Mouse (Mus musculus) forebrain, postnatal 0 days (tissue): Measurements from ENCODE around the gene Plcb1. TPM values are rescaled to one million over a fixed set of nuclear protein-coding genes. Genes with fewer than 3 reads are reported as not detected.
A peak's percentile ranks its signal among the peaks of the same experiment; 100 is the strongest.

Experiments
- ATAC-seq: fragments of 200-750 bp; cut with Nextera tagmentation; 2 replicates; pipeline ENCODE4 v1.8.0; 2017; ENCODE audit warnings: mild to moderate bottlenecking, moderate library complexity
- DNase-seq: peaks from one replicate; pipeline ENCODE4 v3.0.0-alpha.2; 2015
- H3K27ac ChIP-seq: fragments of 300-500 bp; sonication (generic); 2 replicates; pipeline ENCODE4 v1.5.1; 2014; ENCODE audit warnings: low read depth, mild to moderate bottlenecking, antibody characterized with exemption, low read length, moderate library complexity, mixed read lengths
- H3K27me3 ChIP-seq: fragments of 300-500 bp; sonication (generic); 2 replicates; pipeline ENCODE4 v1.6.1; 2014; ENCODE audit warnings: mild to moderate bottlenecking, low read length, mixed read lengths; ENCODE audit not compliant: insufficient read depth
- H3K36me3 ChIP-seq: fragments of 300-500 bp; sonication (generic); 2 replicates; pipeline ENCODE4 v1.6.1; 2014; ENCODE audit warnings: mild to moderate bottlenecking, moderate library complexity; ENCODE audit not compliant: insufficient read depth
- H3K4me1 ChIP-seq: fragments of 300-500 bp; sonication (generic); 2 replicates; pipeline ENCODE4 v1.6.1; 2014; ENCODE audit warnings: antibody characterized with exemption; ENCODE audit not compliant: insufficient read depth
- H3K4me2 ChIP-seq: fragments of 300-500 bp; sonication (generic); 2 replicates; pipeline ENCODE4 v1.6.1; 2014; ENCODE audit warnings: low read depth, mild to moderate bottlenecking, moderate library complexity
- H3K4me3 ChIP-seq: fragments of 300-500 bp; sonication (generic); 2 replicates; pipeline ENCODE4 v1.5.1; 2014; ENCODE audit warnings: low read depth, low read length, mixed read lengths
- H3K9ac ChIP-seq: fragments of 300-500 bp; sonication (generic); 2 replicates; pipeline ENCODE4 v1.6.1; 2014; ENCODE audit warnings: mild to moderate bottlenecking
- H3K9me3 ChIP-seq: fragments of 300-500 bp; sonication (generic); 2 replicates; pipeline ENCODE4 v1.6.1; 2016; ENCODE audit warnings: low read length
- CTCF ChIP-seq: sonication (generic); IDR thresholded peaks from 2 replicates; pipeline ENCODE4 v1.5.1; 2016; ENCODE audit warnings: antibody characterized with exemption, control low read depth, low read depth
- WGBS: fragments of 180-500 bp; shearing (Covaris S2); extraction: QIAGEN DNeasy Blood & Tissue Kit; methylation state at CpG from one replicate; pipeline ENCODE4 v1.1.7; 2014; 5-methylcytosine and 5-hydroxymethylcytosine counted together
- polyA plus RNA-seq: library from polyadenylated mRNA; unstranded; fragments of >200 nt; fragmentation: Nextera tagmentation; extraction: Ambion mirVana; gene quantifications from 2 replicates; pipeline ENCODE4 v1.2.1, GENCODE M21; 2015
- total RNA-seq: library from RNA; depleted of rRNA; stranded (reverse); fragments of >200 nt; gene quantifications from 2 replicates; pipeline ENCODE4 v1.2.3, GENCODE M21; 2014

Plcb1 gene
- total and polyA plus RNA-seq, 2 experiments from 2014 or later = 37.7 to 61.8 TPM

DNA sequence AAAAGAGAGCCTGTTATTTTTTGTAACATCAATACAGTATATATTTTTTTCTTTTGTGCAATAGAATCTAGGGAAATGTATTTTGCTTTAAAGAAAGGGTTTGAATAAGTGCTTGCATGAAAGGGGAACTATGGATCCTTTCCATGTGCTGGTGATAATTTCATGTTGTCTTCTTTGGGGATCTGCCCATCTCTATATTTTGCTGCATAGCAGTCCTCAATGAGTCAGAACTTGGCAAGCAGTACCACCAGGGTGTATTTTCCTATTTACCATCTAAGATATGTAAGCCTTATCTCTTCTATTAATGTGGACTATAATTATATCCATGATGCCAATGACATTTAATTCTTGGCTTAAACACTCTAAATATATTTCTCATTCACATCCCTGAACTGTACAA lies 5.6 kb upstream of the Plcb1 start:
- ATAC-seq (no peak), DNase-seq (peak; percentile 11)
- H3K27me3 ChIP-seq = no peaks in the 10 kb centered on the region
- H3K4me1 ChIP-seq = no peaks in the 10 kb centered on the region
- H3K36me3 ChIP-seq = no peaks in the 10 kb centered on the region
- TF ChIP-seq CTCF = no peak
- no peak overlapping the region for H3K4me2 ChIP-seq
- no peak overlapping the region for H3K9ac ChIP-seq
- no peak overlapping the region for H3K27ac ChIP-seq
- no peak overlapping the region for H3K4me3 ChIP-seq
- H3K9me3 ChIP-seq = no peaks in the 10 kb centered on the region

DNA sequence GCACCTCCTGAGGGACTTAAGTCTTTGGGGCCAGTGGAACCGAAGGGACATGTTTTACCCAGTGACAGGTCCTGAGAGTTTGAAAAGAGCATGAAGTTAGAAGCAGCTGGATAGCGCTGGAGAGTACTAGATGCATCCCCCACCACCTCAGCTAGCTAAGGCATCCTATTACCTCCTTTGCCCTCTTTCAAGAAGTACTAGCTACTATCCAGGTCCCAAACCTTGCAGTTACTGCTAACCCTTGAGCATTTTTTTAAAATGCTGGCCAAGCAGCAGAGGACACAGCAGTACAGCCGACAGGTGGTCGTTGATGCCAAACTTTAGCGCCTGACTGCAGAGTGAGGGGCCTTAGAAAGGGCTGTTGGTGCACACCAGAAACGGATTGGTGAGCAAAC lies 986 bp downstream of the Plcb1 start:
- peak overlapping the region; percentile 84 for H3K9ac ChIP-seq
- no peaks in the 10 kb centered on the region for H3K9me3 ChIP-seq
- TF ChIP-seq CTCF = no peak
- DNase-seq = no peak
- H3K4me3 ChIP-seq = peak overlapping the region; percentile 81
- H3K4me2 ChIP-seq = peak overlapping the region; percentile 87
- no peaks in the 10 kb centered on the region for H3K36me3 ChIP-seq
- no peak for ATAC-seq
- H3K27ac ChIP-seq = peak overlapping the region; percentile 80; the same call in 1 of the 2 replicates
- H3K4me1 ChIP-seq = peaks cover 4% of the 10 kb centered on the region; the same call in 1 of the 2 replicates
- no peaks in the 10 kb centered on the region for H3K27me3 ChIP-seq
- WGBS = 5% methylated on average over 6 of the region's 6 CpGs

DNA sequence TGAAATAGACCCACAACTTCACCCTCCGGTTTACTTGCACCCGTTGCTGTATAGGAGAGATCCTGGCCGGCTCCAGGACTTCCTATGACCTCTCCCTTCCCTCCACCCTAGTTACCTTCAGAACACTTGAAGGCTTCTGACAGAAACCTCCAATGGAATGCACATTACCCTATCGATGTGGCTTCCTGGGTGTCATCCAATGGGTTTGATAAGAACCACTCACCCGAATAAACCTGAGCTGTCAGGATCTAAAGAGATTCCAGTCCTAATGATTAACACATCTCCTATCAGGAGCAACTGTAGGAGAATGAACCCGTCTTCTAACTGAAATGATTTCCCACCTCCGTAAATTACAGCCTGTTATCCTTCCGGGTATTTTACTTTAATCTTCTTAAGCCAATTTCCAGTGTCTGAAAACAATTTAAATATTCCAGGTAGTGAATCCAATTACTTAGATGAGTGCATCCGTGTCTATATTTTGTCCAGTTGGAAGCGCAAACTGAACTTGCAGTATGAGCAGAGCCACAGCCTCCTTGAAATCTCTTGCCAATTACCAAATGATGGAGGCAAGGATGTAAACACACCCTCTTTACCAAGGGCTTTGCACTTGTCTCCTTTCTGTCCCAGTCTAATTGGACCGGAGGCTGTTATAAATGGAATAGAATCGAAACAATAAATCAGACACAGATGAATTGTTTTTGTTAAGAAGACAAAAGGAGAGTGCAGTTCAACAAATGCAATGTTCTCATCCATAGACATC lies 1.6 kb downstream of the Plcb1 start:
- Histone ChIP-seq H3K27ac (no peak overlapping the region), H3K4me1 (peaks cover 4% of the 10 kb centered on the region; the same call in 1 of the 2 replicates), H3K9me3 (no peaks in the 10 kb centered on the region), H3K4me3 (peak overlapping the region; percentile 81), H3K27me3 (no peaks in the 10 kb centered on the region), H3K36me3 (no peaks in the 10 kb centered on the region), H3K4me2 (peak overlapping the region; percentile 87), H3K9ac (peak overlapping the region; percentile 84)
- DNase-seq (peak; percentile 25), ATAC-seq (no peak)
- WGBS = 22% methylated on average over 12 of the region's 12 CpGs
- no peak for TF ChIP-seq CTCF

DNA sequence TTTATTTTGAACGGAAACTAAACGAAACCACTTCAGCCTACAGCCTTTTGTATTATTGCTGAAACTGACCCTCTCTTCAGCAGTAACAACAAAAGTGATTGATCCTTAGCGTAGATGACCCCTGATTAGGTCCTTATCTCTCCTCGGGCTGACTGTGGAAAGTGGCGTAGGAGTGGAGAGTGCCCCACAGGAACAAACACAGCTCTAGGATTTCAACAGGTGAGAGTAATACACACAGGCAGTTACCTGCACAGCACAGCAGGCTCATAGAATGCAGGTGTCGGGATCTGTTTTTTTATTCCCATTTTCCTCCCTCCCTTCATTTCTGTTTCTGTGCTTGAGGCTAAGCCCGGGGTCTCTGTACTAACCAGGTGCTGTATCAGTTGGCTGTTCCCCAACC lies 7.1 kb downstream of the Plcb1 start:
- Histone ChIP-seq H3K27me3 (no peaks in the 10 kb centered on the region), H3K9ac (no peak overlapping the region), H3K36me3 (no peaks in the 10 kb centered on the region), H3K9me3 (no peaks in the 10 kb centered on the region), H3K4me3 (no peak overlapping the region), H3K27ac (no peak overlapping the region), H3K4me1 (peaks cover 4% of the 10 kb centered on the region; the same call in 1 of the 2 replicates), H3K4me2 (no peak overlapping the region)
- TF ChIP-seq CTCF = no peak
- ATAC-seq (no peak), DNase-seq (no peak)
- WGBS = 87% methylated on average over 7 of the region's 7 CpGs

DNA sequence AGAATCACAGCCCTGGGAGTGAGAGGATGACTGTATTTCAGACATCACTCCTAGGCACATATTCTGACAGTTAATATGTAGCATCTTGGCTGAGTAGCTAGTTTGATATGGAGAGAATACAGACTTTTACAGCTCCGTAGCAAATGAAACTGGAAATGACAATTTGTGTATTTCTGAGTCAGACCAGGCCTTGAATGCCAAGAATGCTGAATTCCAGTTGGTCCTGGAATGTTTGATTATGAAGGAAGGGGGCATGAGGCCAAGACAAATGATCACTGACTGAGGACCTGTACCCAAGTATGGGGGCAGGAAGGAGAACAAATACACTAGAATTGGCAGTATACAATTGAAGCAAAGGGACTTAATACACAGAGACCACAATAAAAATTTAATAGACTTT lies 14.4 kb downstream of the Plcb1 start:
- Histone ChIP-seq H3K4me2 (no peak overlapping the region), H3K4me1 (no peaks in the 10 kb centered on the region), H3K36me3 (no peaks in the 10 kb centered on the region), H3K9ac (no peak overlapping the region), H3K27me3 (no peaks in the 10 kb centered on the region), H3K9me3 (no peaks in the 10 kb centered on the region), H3K4me3 (no peak overlapping the region), H3K27ac (no peak overlapping the region)
- DNase-seq (no peak), ATAC-seq (no peak)
- TF ChIP-seq CTCF = no peak
- WGBS = 43% methylated on average over 1 of the region's 1 CpGs

DNA sequence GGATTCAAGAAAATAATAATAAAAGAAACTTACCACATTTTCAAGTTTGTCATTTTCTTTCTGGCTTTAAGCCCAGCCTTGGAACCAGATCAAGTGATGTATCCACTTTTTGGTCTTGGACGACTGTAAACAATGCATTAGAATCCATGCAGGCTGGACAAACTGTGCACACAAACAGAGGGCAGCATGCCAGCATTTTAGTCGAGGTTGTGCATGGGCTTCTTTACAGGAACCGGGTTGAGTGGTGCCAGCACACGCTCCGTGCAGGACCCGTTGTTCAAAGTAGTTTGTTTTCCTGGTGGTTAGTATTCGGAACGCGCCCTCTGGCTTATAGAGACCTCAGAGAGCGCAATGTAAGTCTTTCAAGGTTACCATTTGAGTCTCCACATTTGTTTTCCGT lies 30.5 kb downstream of the Plcb1 start:
- H3K4me3 ChIP-seq = no peak overlapping the region
- no peak overlapping the region for H3K9ac ChIP-seq
- H3K4me1 ChIP-seq = peaks cover 8% of the 10 kb centered on the region; the same call in 1 of the 2 replicates
- DNase-seq = peak; percentile 5
- H3K4me2 ChIP-seq = no peak overlapping the region
- TF ChIP-seq CTCF = no peak
- WGBS = 47% methylated on average over 11 of the region's 11 CpGs
- no peaks in the 10 kb centered on the region for H3K27me3 ChIP-seq
- H3K27ac ChIP-seq = no peak overlapping the region
- no peaks in the 10 kb centered on the region for H3K36me3 ChIP-seq
- H3K9me3 ChIP-seq = no peaks in the 10 kb centered on the region
- ATAC-seq = no peak

DNA sequence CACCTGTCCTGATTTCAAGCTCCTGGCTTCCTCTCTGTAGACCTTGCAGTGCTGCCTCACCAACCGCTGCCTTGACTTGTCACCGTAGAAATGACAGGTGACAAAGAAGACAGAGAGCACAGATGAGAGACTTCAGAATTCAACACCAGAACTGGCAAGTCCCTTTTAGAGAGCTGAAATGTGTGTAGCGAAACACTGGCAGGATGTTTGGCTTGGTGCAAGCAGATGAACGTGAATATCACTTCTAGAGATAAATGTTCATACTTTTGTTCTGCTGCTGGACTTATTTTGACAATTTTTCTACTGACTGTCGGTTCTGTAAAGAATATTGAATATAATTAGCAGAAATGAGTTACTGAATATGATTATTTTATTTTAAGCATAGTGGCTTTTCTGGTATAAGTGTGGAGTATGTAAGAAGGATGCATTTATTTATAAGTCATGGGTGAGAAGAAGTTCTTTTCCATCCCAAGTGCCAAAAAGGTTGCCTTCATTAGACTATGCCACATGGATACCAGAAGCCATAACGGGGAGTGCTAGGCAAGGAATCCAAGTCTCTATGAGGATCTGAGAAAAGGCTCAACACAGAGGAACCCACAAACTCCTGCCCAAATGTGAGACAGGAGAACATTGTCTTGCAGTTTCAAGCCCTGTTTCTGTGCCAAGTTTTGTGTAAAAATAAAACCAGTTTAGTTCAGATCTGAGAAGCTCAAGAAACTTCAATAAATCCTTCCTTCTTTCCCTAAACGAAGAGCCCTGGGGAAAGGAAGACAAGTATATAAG lies 31.4 kb downstream of the Plcb1 start:
- 64% methylated on average over 7 of the region's 7 CpGs for WGBS
- H3K27me3 ChIP-seq = no peaks in the 10 kb centered on the region
- H3K9ac ChIP-seq = no peak overlapping the region
- H3K9me3 ChIP-seq = no peaks in the 10 kb centered on the region
- ATAC-seq (peak; percentile 40; the same call in 1 of the 2 replicates), DNase-seq (peak; percentile 38)
- H3K4me2 ChIP-seq = no peak overlapping the region
- no peak overlapping the region for H3K4me3 ChIP-seq
- H3K36me3 ChIP-seq = no peaks in the 10 kb centered on the region
- no peak overlapping the region for H3K27ac ChIP-seq
- H3K4me1 ChIP-seq = peaks cover 8% of the 10 kb centered on the region; the same call in 1 of the 2 replicates
- no peak for TF ChIP-seq CTCF
